Mouse (Mus musculus): ENCODE results near the gene Serpina9.
"Not testable (repeated sequence)": the region's sequence is repeated elsewhere in the genome, so short reads cannot be mapped to it uniquely, and the experiment has no call there.

Gene Serpina9

GRCm38 (mm10) chr12:103989857-103990256 is 23.7 kb downstream of the Serpina9 start, which contains the start of gene Serpina11:
Serpina11 (minus strand) TSS chr12:103989957.
- no peak for DNase-seq (ENCODE audit: low read depth, low spot score)

- DNase-seq (ENCODE audit: low read depth, low spot score) = no peak
Measured at GRCm38 (mm10) chr12:103989514-103989767, 24.1 kb downstream of the Serpina9 start.

- no peak for DNase-seq (ENCODE audit: low read depth, low spot score)
Measured at GRCm38 (mm10) chr12:103988754-103989513, 24.6 kb downstream of the Serpina9 start.

DNA sequence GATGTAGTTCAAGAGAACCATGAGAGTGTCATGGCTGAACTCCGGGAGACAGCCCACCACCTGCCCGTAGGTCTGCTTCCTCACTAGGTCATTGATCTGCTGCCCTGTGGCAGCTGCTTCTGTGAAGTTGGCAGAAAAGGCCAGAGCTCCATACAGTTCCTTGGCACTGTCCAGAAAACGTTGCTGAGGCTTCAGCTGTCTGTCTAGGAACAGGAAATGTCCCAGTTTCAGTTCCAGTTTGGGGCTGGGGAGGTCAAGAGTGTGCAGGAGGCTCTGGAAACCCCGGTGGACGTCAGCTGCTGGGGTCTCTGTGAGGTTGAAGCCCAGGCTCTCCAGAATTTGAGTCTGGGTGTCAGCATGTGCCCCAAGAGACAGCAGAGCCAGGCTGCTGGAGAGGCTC is 27.7 kb downstream of the Serpina9 start:
- no peak for DNase-seq (ENCODE audit: low read depth, low spot score)

- peak; percentile 56 for DNase-seq (ENCODE audit: low read depth, low spot score)
Measured at GRCm38 (mm10) chr12:103984935-103985334, 28.6 kb downstream of the Serpina9 start.

DNA sequence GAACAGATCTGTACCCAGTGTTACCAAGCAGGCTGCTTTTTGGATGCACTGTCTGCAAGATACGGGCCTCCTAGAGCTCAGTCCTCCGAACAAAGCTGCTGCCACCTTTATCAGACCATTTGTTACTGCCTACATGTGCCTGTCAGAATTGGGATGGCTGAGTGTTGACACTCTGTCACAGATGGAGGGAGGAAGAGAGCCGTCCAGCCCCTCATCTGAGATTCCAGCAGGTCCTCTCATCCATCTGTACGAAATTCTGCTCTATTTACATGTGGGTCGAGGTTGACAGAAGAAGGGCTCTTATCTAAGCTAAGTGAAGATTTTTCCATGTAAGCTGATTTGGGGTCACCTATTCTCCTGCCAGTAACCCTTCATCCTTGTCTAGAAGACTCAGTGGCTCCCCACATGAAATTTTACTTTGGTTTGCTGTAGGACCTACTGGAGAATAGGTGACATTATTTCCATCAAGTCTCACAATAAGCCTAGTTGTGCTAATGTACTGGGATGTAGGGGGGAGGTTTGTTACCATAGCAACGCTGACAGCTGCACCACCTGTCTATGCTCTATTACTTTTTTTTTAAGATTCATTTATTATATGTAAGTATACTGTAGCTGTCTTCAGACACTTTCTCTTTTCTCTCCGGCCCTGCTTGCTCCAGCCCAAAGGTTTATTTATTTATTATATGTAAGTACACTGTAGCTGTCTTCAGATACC is 31.8 kb downstream of the Serpina9 start:
- DNase-seq (ENCODE audit: low read depth, low spot score) = no peak

- no peak for DNase-seq (ENCODE audit: low read depth, low spot score)
Measured at GRCm38 (mm10) chr12:103978294-103978693, 35.3 kb downstream of the Serpina9 start.

GRCm38 (mm10) chr12:103977846-103978245 is 35.7 kb downstream of the Serpina9 start:
- no peak for DNase-seq (ENCODE audit: low read depth, low spot score)

GRCm38 (mm10) chr12:103977060-103977459 is 36.5 kb downstream of the Serpina9 start:
- DNase-seq (ENCODE audit: low read depth, low spot score) = no peak

DNA sequence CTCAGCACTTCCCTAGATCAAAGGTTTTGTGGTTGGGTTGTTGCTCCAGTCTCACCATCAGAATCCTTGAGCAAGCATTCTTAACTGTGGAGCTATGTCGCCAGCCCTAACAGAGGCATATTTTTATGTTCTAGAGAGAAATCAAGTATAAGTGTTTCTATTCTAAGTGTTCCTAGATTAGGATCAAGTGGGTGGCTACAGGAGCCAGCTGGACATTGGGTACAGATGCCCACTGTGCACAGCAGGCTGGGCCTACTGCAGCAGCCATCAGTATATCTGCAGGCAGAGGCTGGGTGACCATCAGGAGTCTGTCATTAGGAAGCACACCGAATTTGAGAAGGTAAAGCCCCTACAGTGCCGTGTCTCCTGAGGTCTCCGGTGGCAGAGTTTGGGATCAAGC is 42.5 kb downstream of the Serpina9 start:
- DNase-seq (ENCODE audit: low read depth, low spot score) = no peak

- peak; percentile 0 for DNase-seq (ENCODE audit: low read depth, low spot score)
Measured at GRCm38 (mm10) chr12:103969577-103970116, 43.9 kb downstream of the Serpina9 start.

- peak; percentile 0 for DNase-seq (ENCODE audit: low read depth, low spot score)
Measured at GRCm38 (mm10) chr12:103966761-103967160, 46.8 kb downstream of the Serpina9 start.

DNA sequence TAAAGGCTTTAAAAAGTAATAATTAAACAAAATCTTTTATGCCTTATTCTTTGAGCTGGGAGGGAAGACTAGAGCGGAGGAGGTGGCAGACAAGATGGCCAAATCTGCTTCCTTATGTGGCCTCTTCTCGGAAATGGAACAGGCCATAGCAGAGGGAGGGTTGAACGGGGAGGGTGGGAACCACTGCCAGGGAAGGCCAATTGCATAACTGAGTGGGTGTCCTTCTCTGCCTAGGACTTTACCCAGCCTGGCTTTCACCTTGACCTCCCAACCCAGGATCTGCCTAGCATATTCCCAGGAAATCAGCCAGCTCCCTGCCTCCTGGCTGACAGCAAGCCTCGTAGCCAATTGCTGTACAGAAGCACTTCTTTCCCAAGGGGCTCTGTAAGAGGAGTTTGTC is 50.3 kb downstream of the Serpina9 start:
- no peak for DNase-seq (ENCODE audit: low read depth, low spot score)

DNA sequence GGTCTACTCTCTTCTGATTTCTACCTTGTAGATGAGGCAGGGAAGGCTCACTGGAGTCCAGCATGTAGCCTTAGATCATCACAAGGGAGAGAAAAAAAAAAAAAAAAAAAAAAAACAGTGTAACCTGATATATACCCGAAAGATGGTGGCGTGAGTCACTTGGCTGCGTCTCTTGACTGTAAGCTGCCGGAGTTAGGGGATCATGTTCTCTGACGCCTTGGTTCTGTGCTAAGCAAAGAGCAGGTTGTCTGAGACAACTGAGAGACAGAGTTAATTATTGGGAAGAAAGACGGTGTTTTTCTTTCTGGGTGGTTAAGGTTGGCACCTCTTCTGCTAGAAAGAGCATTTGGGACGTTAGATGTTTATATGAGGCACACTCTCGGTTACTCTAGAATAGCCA is 50.7 kb downstream of the Serpina9 start:
- DNase-seq (ENCODE audit: low read depth, low spot score) = no peak

- DNase-seq (ENCODE audit: low read depth, low spot score) = no peak
Measured at GRCm38 (mm10) chr12:103962337-103962736, 51.2 kb downstream of the Serpina9 start.

GRCm38 (mm10) chr12:103961716-103962115 is 51.8 kb downstream of the Serpina9 start:
- peak; percentile 0 for DNase-seq (ENCODE audit: low read depth, low spot score)

DNA sequence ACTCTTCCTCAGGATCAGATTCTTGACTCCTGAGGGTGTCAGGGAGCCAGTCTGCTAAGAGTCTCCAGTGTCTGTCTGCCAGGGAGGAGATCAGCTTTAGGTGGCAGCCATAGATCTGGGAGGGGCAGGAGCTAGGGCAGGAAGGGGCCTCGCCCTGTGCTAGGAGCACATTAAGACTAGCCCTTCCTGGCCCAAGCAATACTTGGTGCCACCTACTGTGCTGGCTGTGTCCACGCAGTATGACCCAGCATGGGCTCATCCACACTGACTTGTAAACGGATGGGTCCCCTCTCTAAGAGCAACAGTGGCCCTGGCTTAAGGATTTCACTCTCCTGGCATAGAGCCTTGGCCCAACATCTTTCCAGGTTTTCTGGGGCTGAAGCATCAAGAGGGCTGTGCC is 54.8 kb downstream of the Serpina9 start, which contains the start of gene Serpina1e:
Serpina1e (minus strand) TSS at position 178 of the 400 bp plus-strand sequence.
- DNase-seq (ENCODE audit: low read depth, low spot score) = no peak

GRCm38 (mm10) chr12:103956555-103956954 is 57.0 kb downstream of the Serpina9 start:
- not testable (repeated sequence) for DNase-seq (ENCODE audit: low read depth, low spot score)

- not testable (repeated sequence) for DNase-seq (ENCODE audit: low read depth, low spot score)
Measured at GRCm38 (mm10) chr12:103952972-103953371, 60.6 kb downstream of the Serpina9 start.

GRCm38 (mm10) chr12:103946243-103946642 is 67.3 kb downstream of the Serpina9 start:
- DNase-seq (ENCODE audit: low read depth, low spot score) = no peak
